Mouse (Mus musculus) olfactory bulb, adult 2 months (tissue): Measurements from ENCODE around the gene Cgnl1.

ENCODE experiments used
- CTCF ChIP-seq: fragments of 200-500 bp; IDR thresholded peaks from 2 replicates; pipeline ENCODE4 v1.5.1; 2012; ENCODE audit warnings: low read depth, mild to moderate bottlenecking, low read length, moderate library complexity; ENCODE audit not compliant: insufficient read depth
- POLR2A ChIP-seq: fragments of 200-500 bp; IDR thresholded peaks from 2 replicates; pipeline ENCODE4 v1.6.1; 2012; ENCODE audit warnings: mild to moderate bottlenecking, low read depth, low read length, moderate library complexity; ENCODE audit not compliant: insufficient read depth

GRCm38 (mm10) chr9:71640361-71640927 is 131.0 kb downstream of the Cgnl1 start:
- TF ChIP-seq CTCF (no peak), POLR2A (no peak)
